Mouse (Mus musculus) adrenal gland, adult 10 weeks (tissue): ENCODE results near the gene Cmtm3. TPM values are rescaled to one million over a fixed set of nuclear protein-coding genes. Genes with fewer than 3 reads are reported as not detected.

Experiments used
- polyA plus RNA-seq: library from polyadenylated mRNA; stranded (reverse); fragments of 350-450 nt; fragmentation: Illumina TruSeq; extraction: RNeasy Lipid Tissue Mini Kit (QIAGEN cat#74804); gene quantifications from one replicate; pipeline ENCODE4 v1.2.3, GENCODE M21; 2014; ENCODE audit warnings: low read depth, low replicate concordance

Gene Cmtm3
- polyA plus RNA-seq, result 29.0 TPM

DNA sequence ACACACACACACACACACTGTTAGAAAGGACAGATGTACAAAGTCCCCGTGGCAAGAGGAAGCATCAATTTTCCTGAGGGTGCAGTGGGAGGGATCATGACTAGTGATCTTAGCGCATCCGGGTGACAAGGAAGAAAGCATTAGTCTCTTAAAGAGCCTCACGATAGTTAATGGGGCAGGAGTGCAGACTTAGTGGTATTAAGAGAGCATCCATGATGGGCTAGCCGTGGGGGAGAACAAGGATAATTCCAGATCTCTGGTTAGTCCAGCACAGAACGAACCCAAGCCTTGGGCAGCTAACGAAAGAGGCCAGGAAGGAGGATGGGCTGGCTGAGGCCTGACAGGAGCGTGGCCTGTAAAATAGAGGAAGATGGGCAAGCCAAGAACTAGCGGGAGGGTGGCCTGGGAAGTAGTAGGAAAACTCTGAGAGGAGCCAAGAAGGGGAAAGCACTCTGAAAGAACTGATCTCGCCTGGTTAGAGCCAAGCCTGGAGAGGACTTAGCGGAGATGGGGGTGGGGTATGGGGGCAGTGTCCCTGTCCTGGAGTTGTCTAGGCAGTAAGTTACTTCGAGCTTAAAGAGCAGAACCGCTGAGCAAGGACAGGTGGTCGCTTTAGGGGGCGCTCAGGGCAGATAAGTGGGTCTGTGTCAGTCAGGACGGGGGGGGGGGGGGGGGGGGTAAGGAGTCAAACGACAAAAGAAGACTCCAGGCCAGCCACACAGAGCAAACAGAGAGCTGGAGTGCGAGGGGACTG, at the start of gene Cmtm3:
Gene Cmtm3 (plus strand): TSS at position 182 of the 754 bp plus-strand sequence.

DNA sequence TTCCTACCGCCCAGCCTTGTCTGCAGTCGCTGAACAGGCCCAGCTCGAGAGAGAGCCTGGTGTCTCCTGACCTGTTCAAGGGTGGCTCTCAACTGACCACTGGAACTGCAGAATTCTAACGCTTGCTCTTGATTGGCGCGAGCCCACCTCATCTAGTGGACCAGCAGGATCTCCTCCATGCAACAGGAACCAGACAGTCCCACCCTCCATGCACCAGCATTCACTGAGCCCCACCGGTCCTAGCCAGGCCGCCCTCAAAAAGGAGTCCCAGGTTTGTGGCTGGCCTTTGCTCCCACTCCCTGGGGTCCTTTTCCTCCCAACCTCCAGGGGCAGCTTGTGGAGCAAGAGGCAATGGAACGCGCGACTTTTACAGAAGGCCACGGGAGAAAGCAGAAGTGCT, 46.1 kb upstream of the Cmtm3 start, which contains the start of gene Cmtm2a:
Gene Cmtm2a (minus strand): TSS at position 101 of the 400 bp plus-strand sequence.

DNA sequence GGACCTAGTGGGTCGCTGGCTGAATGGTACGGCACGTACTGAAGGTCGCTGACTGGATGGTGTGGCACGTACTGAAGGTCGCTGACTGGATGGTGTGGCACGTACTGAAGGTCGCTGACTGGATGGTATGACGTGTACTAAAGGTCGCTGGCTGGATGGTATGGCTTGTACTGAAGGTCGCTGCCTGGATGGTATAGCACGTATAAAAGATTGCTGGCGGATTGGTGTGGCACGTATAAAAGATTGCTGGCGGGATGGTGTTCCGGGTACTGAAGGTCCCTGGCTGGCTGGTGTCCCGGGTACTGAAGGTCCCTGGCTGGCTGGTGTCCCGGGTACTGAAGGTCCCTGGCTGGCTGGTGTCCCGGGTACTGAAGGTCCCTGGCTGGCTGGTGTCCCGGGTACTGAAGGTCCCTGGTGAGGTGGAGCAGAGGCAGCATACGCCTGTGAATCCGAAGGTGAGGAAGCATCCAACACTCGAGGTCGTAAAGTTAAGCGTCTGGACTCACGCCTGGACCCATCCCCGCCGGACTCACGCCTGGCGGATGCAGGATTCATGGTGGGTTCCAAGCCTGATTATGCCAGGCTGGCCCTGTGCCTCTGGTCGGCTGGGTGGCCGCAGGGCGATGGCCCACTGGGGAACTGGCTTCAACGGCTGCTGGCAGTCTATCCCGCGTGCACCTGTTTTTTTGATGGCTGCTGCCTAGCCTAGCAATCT, 29.6 kb upstream of the Cmtm3 start, which contains the start of the genes Gm45711 and Cmtm1:
Gene Gm45711 (minus strand): TSS at position 641 of the 715 bp plus-strand sequence.
Gene Cmtm1 (minus strand): TSS at position 705 of the 715 bp plus-strand sequence.

DNA sequence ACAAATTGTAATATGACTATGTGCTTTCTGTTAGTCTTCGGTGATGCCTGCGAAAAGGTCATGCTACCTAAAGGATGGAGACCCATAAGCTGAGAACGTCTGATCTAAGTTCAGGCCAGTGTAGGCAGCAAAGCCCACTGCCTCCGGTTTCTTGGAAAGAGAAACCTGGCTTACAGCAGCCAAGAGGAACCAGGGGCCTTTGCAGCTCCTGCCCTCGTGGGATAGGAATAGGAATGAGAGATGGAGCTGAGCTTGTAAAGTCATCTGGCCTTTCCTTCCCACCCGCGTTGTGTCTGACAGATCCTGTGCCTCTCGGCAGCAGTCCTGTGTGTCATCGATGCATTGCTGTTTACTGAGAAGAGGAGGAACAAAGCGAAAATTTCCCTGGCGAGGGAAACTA, 17.9 kb upstream of the Cmtm3 start, which contains the start of gene Gm11020:
Gene Gm11020 (plus strand): TSS at position 301 of the 400 bp plus-strand sequence.

DNA sequence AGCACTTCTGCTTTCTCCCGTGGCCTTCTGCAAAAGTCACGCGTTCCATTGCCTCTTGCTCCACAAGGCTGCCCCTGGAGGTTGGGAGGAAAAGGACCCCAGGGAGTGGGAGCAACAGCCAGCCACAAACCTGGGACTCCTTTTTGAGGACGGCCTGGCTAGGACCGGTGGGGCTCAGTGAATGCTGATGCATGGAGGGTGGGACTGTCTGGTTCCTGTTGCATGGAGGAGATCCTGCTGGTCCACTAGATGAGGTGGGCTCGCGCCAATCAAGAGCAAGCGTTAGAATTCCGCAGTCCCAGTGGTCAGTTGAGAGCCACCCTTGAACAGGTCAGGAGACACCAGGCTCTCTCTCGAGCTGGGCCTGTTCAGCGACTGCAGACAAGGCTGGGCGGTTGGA, 17.3 kb upstream of the Cmtm3 start, which contains the start of gene Cmtm2b:
Gene Cmtm2b (plus strand): TSS at position 301 of the 400 bp plus-strand sequence.

DNA sequence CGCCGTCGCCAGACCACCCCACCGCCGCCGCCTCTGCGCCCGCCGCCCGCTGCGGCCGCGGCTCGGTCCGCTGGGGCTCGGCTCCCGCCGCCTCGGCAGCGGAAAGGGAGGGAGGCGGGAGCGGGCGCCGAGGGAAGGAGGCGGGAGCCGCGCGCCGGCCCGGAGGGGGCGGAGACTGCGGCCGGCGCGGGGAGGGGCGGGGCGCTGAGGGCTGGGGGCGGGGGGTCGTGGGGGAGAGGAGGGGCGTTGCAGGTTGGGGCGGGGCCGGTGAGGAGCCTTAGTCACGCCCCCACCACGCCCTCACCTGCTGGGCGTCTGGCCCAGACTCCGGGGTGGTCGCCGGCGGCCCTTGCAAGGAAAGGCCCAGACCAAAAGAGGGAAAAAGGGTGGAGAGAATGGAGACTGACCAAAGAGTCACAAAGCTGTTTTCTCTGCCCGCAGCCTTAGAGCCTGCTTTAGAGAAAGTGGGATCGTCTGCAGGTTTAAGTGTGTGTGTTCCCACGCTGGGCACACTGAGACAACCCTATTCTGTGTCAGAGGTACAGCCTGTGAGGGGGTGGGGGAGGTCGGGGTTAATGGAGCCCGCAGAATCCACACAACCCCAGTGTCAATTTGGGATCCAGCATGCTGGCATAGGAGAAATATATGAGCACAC, 56.6 kb downstream of the Cmtm3 start, which contains the start of gene Cmtm4:
Gene Cmtm4 (minus strand): TSS at position 105 of the 655 bp plus-strand sequence.

Other genes with a start within 250 kb of the Cmtm3 start
- 20.8 TPM for gene Cdh5, start 237.8 kb upstream of the Cmtm3 start, polyA plus RNA-seq
- gene Bean1, start 169.0 kb upstream of the Cmtm3 start, polyA plus RNA-seq, result 2.3 TPM
- 45.3 TPM for gene Tk2, start 90.9 kb upstream of the Cmtm3 start, polyA plus RNA-seq
- 80.8 TPM for gene Cklf, start 88.5 kb upstream of the Cmtm3 start, polyA plus RNA-seq
- gene Cmtm2a, start 46.2 kb upstream of the Cmtm3 start, polyA plus RNA-seq, result 2.9 TPM
- not detected for gene Gm45711, start 29.3 kb upstream of the Cmtm3 start, polyA plus RNA-seq
- not detected for gene Cmtm1, start 29.3 kb upstream of the Cmtm3 start, polyA plus RNA-seq
- not detected for gene Gm11020, start 17.8 kb upstream of the Cmtm3 start, polyA plus RNA-seq
- gene Cmtm2b, start 17.2 kb upstream of the Cmtm3 start, polyA plus RNA-seq, result not detected
- gene Cmtm4, start 56.4 kb downstream of the Cmtm3 start, polyA plus RNA-seq, result 65.8 TPM
- gene Dync1li2, start 103.6 kb downstream of the Cmtm3 start, polyA plus RNA-seq, result 123 TPM
- gene Terb1, start 170.5 kb downstream of the Cmtm3 start, polyA plus RNA-seq, result 0.23 TPM
- 373 TPM for gene Nae1, start 195.2 kb downstream of the Cmtm3 start, polyA plus RNA-seq
- not detected for gene Car7, start 195.3 kb downstream of the Cmtm3 start, polyA plus RNA-seq